Mouse (Mus musculus) myocyte (in vitro differentiated cells): ENCODE data around the gene Zfp683. TPM values are rescaled to one million over a fixed set of nuclear protein-coding genes. Genes with fewer than 3 reads are reported as not detected.

ENCODE experiments used
- H3K27me3 ChIP-seq: one replicate; pipeline ENCODE4 v1.6.1; 2011; ENCODE audit not compliant: control insufficient read depth, insufficient read depth, insufficient read length
- H3K36me3 ChIP-seq: one replicate; pipeline ENCODE4 v1.6.1; 2011; ENCODE audit not compliant: control insufficient read depth, insufficient read depth
- H3K4me2 ChIP-seq: one replicate; pipeline ENCODE4 v1.6.1; 2011; ENCODE audit warnings: low read depth, control low read depth
- H3K4me3 ChIP-seq: one replicate; pipeline ENCODE4 v1.5.1; 2011; ENCODE audit warnings: mild to moderate bottlenecking, control low read depth, moderate library complexity
- H3K79me2 ChIP-seq: one replicate; pipeline ENCODE4 v1.6.1; 2011; ENCODE audit not compliant: control insufficient read depth, insufficient read depth
- H3ac ChIP-seq: one replicate; pipeline ENCODE4 v1.6.1; 2011; ENCODE audit not compliant: control insufficient read depth, insufficient read length
- CEBPB ChIP-seq: IDR thresholded peaks from 2 replicates; pipeline ENCODE4 v1.6.1; 2011; ENCODE audit warnings: mild to moderate bottlenecking, moderate library complexity; ENCODE audit not compliant: poor library complexity, insufficient read depth, severe bottlenecking
- E2F4 ChIP-seq: IDR thresholded peaks from one replicate; pipeline ENCODE4 v1.6.1; 2011; ENCODE audit warnings: mild to moderate bottlenecking, control low read depth, moderate library complexity; ENCODE audit not compliant: insufficient read depth
- MAX ChIP-seq: IDR thresholded peaks from one replicate; pipeline ENCODE4 v1.6.1; 2011; ENCODE audit warnings: low read depth, mild to moderate bottlenecking, control low read depth
- MYOD1 ChIP-seq, 3 experiments: IDR thresholded peaks; one replicate each; pipeline ENCODE4 v1.6.1; 2011; ENCODE audit warnings: control low read depth in 2 of 3, low read depth in 2 of 3, mild to moderate bottlenecking in 2 of 3, moderate library complexity in 1 of 3; ENCODE audit not compliant: insufficient read length in 2 of 3, control insufficient read depth in 1 of 3
- MYOG ChIP-seq, 3 experiments: IDR thresholded peaks; one replicate each; pipeline ENCODE4 v1.6.1; 2011; ENCODE audit warnings: control low read depth in 2 of 3, low read depth in 2 of 3, mild to moderate bottlenecking in 2 of 3; ENCODE audit not compliant: insufficient read length in 2 of 3, control insufficient read depth in 1 of 3, insufficient read depth in 1 of 3
- POLR2A ChIP-seq: IDR thresholded peaks from one replicate; pipeline ENCODE4 v1.6.1; 2011; ENCODE audit warnings: low read depth, mild to moderate bottlenecking, control low read depth, moderate library complexity; ENCODE audit not compliant: insufficient read length
- POLR2AphosphoS2 ChIP-seq: IDR thresholded peaks from one replicate; pipeline ENCODE4 v1.6.1; 2011; ENCODE audit warnings: low read depth, control low read depth; ENCODE audit not compliant: insufficient read length
- REST ChIP-seq: IDR thresholded peaks from one replicate; pipeline ENCODE4 v1.6.1; 2011; ENCODE audit warnings: mild to moderate bottlenecking, control low read depth, moderate library complexity; ENCODE audit not compliant: insufficient read depth, insufficient read length
- SRF ChIP-seq: IDR thresholded peaks from one replicate; pipeline ENCODE4 v1.6.1; 2011; ENCODE audit warnings: low read depth; ENCODE audit not compliant: control insufficient read depth, insufficient read length
- TCF12 ChIP-seq: IDR thresholded peaks from one replicate; pipeline ENCODE4 v1.6.1; 2011; ENCODE audit warnings: mild to moderate bottlenecking, control low read depth; ENCODE audit not compliant: poor library complexity, insufficient read depth, severe bottlenecking
- TCF3 ChIP-seq: IDR thresholded peaks from one replicate; pipeline ENCODE4 v1.6.1; 2011; ENCODE audit warnings: low read depth, control low read depth; ENCODE audit not compliant: insufficient read length
- USF1 ChIP-seq: IDR thresholded peaks from one replicate; pipeline ENCODE4 v1.6.1; 2011; ENCODE audit warnings: low read depth, mild to moderate bottlenecking, control low read depth, moderate library complexity
- polyA plus RNA-seq: library from polyadenylated mRNA; unstranded; fragments of >200 nt; fragmentation: generic; extraction: Trizol; gene quantifications from one replicate; pipeline ENCODE4 v1.2.1, GENCODE M21; 2012; ENCODE audit warnings: missing spikeins

The Zfp683 gene
- polyA plus RNA-seq, 1 experiment = not detected

DNA sequence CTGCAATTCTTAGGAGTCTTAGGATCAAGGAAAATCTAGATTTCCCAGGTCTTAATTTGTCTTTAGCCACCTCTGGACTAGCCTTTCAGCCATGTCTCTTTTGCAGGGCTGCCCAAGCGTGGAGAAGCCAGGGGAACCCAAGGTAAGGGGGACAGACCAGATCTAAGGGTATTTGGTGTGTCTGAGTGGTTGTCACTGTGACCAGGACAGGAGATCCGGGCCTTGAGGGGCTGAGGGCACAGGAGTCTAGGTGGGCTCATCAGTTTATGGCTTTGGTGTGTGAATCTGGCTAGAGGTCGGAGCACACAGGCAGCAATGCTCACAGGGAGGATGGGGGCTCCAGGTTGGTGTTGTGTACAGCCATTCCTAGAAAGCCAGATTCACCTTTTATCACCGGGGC lies 27.0 kb downstream of the Zfp683 start:
- no peak overlapping the region for H3K4me3 ChIP-seq
- peaks cover 4% of the 10 kb centered on the region for H3K27me3 ChIP-seq
- H3K36me3 ChIP-seq = no peaks in the 10 kb centered on the region
- H3ac ChIP-seq = no peak overlapping the region
- H3K4me2 ChIP-seq = no peak overlapping the region
- H3K79me2 ChIP-seq = no peaks in the 10 kb centered on the region
- TF ChIP-seq REST (no peak), TCF12 (no peak), MYOD1 (IDR thresholded peaks at IDR 0.05; ENCODE audit: control insufficient read depth in 1 of 3, insufficient read length in 2 of 3, low read depth in 2 of 3) (no peak), TCF3 (no peak), CEBPB (no peak)

DNA sequence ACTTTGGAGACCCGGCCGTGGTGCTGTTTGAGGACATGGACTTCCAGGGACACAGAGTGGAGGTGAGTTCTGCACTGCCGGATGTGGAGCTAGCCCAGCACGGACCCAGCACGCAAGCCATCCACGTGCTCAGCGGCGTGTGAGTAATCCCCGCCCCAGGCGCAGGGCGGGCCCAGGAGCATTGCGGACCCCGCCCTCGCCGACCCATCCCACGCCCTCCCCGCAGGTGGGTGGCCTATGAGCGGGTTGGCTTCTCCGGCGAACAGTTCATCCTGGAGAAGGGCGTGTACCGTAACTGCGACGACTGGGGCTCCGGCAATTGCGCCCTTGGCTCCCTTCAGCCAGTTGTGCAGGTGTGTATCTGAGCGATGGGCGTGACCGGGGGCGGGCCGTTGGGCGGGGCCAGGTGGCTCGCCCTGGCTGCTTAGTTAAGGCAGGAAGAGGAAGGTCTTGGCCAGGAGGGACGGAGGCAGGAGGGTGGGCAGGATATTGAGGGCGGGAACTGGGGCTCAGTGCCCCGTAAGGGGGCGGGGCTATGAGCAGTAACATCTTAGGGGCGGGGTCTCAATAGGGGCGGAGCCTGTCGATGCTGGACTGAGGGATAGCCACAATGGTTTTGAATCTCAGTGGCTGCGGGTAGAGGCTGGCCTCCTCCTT lies 28.2 kb downstream of the Zfp683 start:
- no peaks in the 10 kb centered on the region for H3K79me2 ChIP-seq
- H3K27me3 ChIP-seq = peaks cover 4% of the 10 kb centered on the region
- H3ac ChIP-seq = no peak overlapping the region
- H3K4me2 ChIP-seq = no peak overlapping the region
- no peak overlapping the region for H3K4me3 ChIP-seq
- no peak for TF ChIP-seq E2F4
- no peak for TF ChIP-seq MAX
- no peak for TF ChIP-seq MYOD1 (IDR thresholded peaks at IDR 0.05; ENCODE audit: control insufficient read depth in 1 of 3, insufficient read length in 2 of 3, low read depth in 2 of 3)
- no peak for TF ChIP-seq POLR2AphosphoS2
- TF ChIP-seq MYOG (IDR thresholded peaks at IDR 0.05; ENCODE audit: control insufficient read depth in 1 of 3, insufficient read depth in 1 of 3, insufficient read length in 2 of 3, low read depth in 2 of 3) = no peak
- no peak for TF ChIP-seq CEBPB
- no peak for TF ChIP-seq POLR2A
- TF ChIP-seq SRF = no peak
- TF ChIP-seq TCF3 = no peak
- TF ChIP-seq USF1 = no peak
- TF ChIP-seq TCF12 = no peak
- no peak for TF ChIP-seq REST
- no peaks in the 10 kb centered on the region for H3K36me3 ChIP-seq

DNA sequence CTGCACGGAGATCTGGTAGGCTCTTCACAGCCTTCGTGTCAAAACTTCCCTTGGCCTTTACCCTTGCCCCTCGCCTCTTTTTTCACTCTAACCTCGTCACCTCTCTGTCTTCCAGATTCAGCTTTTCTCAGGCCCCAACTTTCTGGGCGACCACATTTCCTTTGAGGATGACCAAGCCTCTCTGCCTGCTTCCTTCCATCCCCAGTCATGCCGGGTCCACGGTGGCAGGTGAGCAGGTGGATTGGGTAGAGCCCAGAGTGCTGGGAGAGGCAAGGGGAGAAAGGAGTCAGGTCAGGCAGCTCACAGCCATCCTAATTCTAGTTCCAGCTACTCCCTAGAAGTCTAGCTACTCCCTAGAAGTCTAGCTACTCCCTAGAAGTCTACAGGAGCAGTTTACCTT lies 28.8 kb downstream of the Zfp683 start:
- H3K27me3 ChIP-seq = peaks cover 4% of the 10 kb centered on the region
- TF ChIP-seq MYOG (IDR thresholded peaks at IDR 0.05; ENCODE audit: control insufficient read depth in 1 of 3, insufficient read depth in 1 of 3, insufficient read length in 2 of 3, low read depth in 2 of 3) (no peak), POLR2A (no peak), POLR2AphosphoS2 (no peak), MYOD1 (IDR thresholded peaks at IDR 0.05; ENCODE audit: control insufficient read depth in 1 of 3, insufficient read length in 2 of 3, low read depth in 2 of 3) (no peak), CEBPB (no peak), TCF3 (no peak), USF1 (no peak), TCF12 (no peak), E2F4 (no peak), SRF (no peak), MAX (no peak), REST (no peak)
- H3ac ChIP-seq = no peak overlapping the region
- H3K4me3 ChIP-seq = no peak overlapping the region
- H3K79me2 ChIP-seq = no peaks in the 10 kb centered on the region
- no peaks in the 10 kb centered on the region for H3K36me3 ChIP-seq
- H3K4me2 ChIP-seq = no peak overlapping the region

DNA sequence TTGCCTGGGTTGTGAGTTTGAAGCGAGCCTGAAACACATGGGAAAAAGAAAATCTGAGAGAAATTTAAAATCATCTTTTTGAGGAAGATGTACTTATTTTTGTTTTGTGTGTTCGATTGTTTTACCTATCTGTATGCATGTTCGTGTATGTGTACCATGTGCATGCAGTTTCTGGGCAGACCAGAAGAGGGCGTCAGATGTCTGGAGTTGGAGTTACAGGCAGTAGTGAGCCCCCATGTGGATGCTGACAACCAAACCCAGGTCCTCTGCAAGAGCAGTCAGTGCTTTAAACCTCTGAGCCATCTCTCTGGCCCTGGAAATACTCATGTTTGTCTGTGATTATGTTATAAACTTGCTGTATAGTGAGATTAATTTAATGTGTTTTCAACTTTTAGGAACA lies 31.4 kb downstream of the Zfp683 start:
- Histone ChIP-seq H3ac (no peak overlapping the region), H3K4me3 (no peak overlapping the region), H3K4me2 (no peak overlapping the region), H3K27me3 (peaks cover 4% of the 10 kb centered on the region), H3K36me3 (no peaks in the 10 kb centered on the region), H3K79me2 (no peaks in the 10 kb centered on the region)
- TF ChIP-seq CEBPB (no peak), REST (no peak), TCF3 (no peak), POLR2A (no peak), MYOG (IDR thresholded peaks at IDR 0.05; ENCODE audit: control insufficient read depth in 1 of 3, insufficient read depth in 1 of 3, insufficient read length in 2 of 3, low read depth in 2 of 3) (no peak), SRF (no peak), USF1 (no peak), TCF12 (no peak), POLR2AphosphoS2 (no peak), MAX (no peak), MYOD1 (IDR thresholded peaks at IDR 0.05; ENCODE audit: control insufficient read depth in 1 of 3, insufficient read length in 2 of 3, low read depth in 2 of 3) (no peak), E2F4 (no peak)

DNA sequence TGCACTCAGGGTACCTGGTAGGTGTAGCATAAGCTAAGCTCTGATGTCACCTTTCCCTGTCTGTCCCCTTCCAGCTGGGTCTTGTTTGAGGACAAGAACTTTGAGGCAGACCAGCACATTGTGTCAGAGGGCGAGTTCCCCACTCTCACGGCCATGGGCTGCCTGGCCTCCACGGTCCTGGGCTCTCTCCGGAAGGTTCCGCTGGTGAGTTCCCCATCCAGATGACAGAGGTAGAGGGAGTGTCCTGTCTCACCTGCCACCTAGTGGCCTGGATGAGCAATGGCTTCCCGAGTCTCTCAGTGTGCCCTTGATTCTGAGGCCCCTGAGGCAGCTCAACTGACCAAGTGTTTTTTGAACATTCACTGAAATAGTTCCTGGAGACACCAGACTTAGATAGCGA lies 33.8 kb downstream of the Zfp683 start:
- H3ac ChIP-seq = no peak overlapping the region
- no peaks in the 10 kb centered on the region for H3K36me3 ChIP-seq
- H3K4me2 ChIP-seq = no peak overlapping the region
- peaks cover 2% of the 10 kb centered on the region for H3K27me3 ChIP-seq
- H3K79me2 ChIP-seq = no peaks in the 10 kb centered on the region
- TF ChIP-seq REST = no peak
- no peak for TF ChIP-seq E2F4
- TF ChIP-seq MAX = no peak
- no peak overlapping the region for H3K4me3 ChIP-seq
